Mouse (Mus musculus) cortical plate, adult 2 months (tissue): ENCODE measurements at regions not wholly inside any gene's neighbourhood (a gene's known extent, or its start where the extent isn't known, plus 50 kb on each side); places are given as distances from the start of the nearest gene placed in this dataset.

Experiments used
- H3K27ac ChIP-seq: fragments of 200-500 bp; 2 replicates; pipeline ENCODE4 v1.5.1; 2012; ENCODE audit warnings: low read length, control low read depth, inconsistent platforms; ENCODE audit not compliant: insufficient read depth
- H3K4me1 ChIP-seq: fragments of 200-500 bp; 2 replicates; pipeline ENCODE4 v1.6.1; 2011; ENCODE audit warnings: low read length; ENCODE audit not compliant: control insufficient read depth, insufficient read depth
- H3K4me3 ChIP-seq: fragments of 200-500 bp; 2 replicates; pipeline ENCODE4 v1.5.1; 2011; ENCODE audit warnings: mild to moderate bottlenecking, low read length, control low read depth; ENCODE audit not compliant: insufficient read depth
- CTCF ChIP-seq: fragments of 200-500 bp; IDR thresholded peaks from 2 replicates; pipeline ENCODE4 v1.5.1; 2011; ENCODE audit warnings: mild to moderate bottlenecking, control low read depth, low read length; ENCODE audit not compliant: insufficient read depth; ENCODE audit errors: extremely low read depth
- POLR2A ChIP-seq: fragments of 200-500 bp; IDR thresholded peaks from 2 replicates; pipeline ENCODE4 v1.6.1; 2011; ENCODE audit warnings: mild to moderate bottlenecking, low read length, control low read depth; ENCODE audit not compliant: insufficient read depth; ENCODE audit errors: extremely low read depth

DNA sequence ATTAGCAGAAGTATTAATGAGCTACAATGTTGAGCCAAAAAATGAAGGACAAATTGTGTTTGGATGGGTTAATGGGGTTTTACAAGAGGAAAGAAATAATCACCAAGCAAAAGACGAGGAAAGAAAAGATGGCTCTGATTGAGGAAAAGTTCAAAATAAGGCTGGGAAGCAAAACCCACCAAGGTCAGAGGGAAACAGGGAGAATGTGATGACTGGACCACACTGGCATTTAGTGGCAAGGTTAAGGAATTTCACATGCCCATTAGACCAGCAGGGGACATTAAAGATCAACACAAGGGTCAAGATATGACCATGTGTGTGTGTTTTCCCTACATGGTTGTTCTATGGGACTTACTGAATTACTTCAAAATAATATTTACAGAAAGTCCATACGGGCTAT, 734.7 kb downstream of the Ntrk3 start:
- Histone ChIP-seq H3K4me3 (no peak overlapping the region), H3K27ac (no peak overlapping the region), H3K4me1 (no peaks in the 10 kb centered on the region)
- no peak for TF ChIP-seq CTCF
- TF ChIP-seq POLR2A = no peak

DNA sequence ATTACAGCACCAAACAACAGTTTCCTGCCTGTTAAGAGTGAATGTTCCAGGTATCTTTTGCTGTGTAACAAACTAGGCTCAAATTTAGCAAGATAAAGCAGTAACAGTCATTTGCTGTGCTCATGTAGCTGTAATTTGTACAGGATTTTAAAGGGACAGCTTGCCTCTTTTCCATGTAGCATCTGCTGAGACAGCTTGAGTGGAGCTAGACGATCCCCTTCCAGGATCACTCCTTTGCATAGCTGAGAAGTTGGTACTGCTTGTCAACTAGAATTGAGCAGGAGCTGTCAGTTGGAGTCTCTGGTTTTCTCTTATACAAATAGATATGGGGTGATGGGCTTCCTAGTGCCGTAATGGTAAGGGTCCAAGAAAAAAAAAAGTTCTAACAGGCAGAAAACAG, 744.0 kb downstream of the Ntrk3 start:
- Histone ChIP-seq H3K4me1 (no peaks in the 10 kb centered on the region), H3K27ac (no peak overlapping the region), H3K4me3 (no peak overlapping the region)
- TF ChIP-seq POLR2A (no peak), CTCF (no peak)

DNA sequence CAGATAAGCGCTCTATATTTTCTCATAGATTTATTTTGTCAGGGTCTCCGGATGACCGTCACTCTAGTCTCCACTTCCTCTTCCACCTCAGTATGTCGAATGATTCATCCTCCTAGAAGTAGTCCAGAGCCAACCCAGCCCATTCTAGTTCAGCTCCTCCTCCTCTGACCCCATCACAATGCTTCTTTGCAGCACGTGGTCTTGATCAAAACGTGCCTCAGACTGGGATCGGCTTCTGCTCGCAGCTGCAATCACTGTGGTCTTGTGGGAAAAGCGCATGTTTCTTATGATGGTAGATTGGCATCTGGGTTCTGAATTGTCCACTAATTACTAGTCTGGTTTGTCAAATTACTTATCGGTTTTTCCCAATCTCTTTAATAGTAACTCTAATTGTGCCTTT, 747.7 kb downstream of the Ntrk3 start:
- Histone ChIP-seq H3K4me1 (no peaks in the 10 kb centered on the region), H3K27ac (no peak overlapping the region), H3K4me3 (no peak overlapping the region)
- TF ChIP-seq CTCF (no peak), POLR2A (no peak)

DNA sequence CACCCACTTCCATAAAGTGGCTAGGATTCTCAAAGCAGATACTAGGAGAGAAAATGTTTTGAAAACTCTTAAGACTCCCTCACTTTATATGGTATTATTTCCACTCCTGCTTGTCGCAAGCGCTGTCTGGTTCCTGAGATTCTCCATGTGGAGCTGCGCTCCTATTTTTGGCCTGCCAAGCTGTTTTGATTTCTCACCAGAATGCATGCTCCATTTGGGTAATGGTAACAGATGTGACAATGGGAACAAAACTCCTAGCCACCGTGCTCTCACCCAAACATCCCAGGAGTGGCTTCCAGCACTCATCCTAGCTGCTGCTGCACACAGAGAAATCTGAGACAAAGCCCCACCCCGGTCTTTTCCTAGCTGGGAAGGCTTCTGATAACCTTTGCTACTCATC, 749.6 kb downstream of the Ntrk3 start:
- no peak overlapping the region for H3K4me3 ChIP-seq
- no peak overlapping the region for H3K27ac ChIP-seq
- H3K4me1 ChIP-seq = no peaks in the 10 kb centered on the region
- no peak for TF ChIP-seq CTCF
- TF ChIP-seq POLR2A = no peak

DNA sequence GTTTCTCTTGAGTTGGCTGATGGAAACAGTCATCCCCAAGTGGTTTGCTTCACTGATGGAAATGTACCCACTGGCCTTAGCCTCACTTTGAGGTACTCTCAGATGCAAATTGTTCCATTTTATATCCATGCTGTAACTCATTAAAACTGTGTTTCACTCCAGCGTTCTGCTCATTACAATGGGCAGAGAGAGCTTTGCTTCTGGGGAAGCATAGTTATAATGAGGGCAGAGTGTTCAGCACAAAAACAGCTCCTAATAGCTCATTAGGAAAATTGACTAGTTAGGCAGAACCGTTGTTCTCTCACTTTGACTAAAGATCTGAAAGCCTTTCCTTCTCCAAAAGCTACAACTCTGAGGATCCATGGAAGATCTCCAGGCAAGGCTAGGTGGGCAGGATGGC, 771.2 kb downstream of the Ntrk3 start:
- Histone ChIP-seq H3K4me1 (no peaks in the 10 kb centered on the region), H3K4me3 (no peak overlapping the region), H3K27ac (no peak overlapping the region)
- TF ChIP-seq POLR2A (no peak), CTCF (no peak)

DNA sequence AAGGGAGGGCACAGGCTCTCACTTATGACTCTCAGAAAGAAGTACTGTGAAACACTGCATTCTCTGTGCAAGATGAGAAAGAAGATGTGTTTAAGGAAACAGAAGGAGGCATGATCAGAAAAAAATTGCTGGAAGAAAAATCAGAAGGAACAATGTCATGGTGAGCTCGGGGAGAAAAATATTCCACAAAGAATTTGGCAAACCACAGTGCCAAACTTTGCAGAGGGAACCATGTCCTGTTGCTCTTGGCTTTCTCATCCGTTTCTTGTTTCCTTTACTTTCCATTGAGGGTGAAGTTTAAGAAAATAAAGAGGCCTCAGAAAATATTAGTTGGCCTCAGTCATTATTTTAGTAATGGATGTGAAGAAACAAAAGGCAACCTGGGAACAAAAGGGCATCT, 804.4 kb downstream of the Ntrk3 start:
- no peak overlapping the region for H3K4me3 ChIP-seq

DNA sequence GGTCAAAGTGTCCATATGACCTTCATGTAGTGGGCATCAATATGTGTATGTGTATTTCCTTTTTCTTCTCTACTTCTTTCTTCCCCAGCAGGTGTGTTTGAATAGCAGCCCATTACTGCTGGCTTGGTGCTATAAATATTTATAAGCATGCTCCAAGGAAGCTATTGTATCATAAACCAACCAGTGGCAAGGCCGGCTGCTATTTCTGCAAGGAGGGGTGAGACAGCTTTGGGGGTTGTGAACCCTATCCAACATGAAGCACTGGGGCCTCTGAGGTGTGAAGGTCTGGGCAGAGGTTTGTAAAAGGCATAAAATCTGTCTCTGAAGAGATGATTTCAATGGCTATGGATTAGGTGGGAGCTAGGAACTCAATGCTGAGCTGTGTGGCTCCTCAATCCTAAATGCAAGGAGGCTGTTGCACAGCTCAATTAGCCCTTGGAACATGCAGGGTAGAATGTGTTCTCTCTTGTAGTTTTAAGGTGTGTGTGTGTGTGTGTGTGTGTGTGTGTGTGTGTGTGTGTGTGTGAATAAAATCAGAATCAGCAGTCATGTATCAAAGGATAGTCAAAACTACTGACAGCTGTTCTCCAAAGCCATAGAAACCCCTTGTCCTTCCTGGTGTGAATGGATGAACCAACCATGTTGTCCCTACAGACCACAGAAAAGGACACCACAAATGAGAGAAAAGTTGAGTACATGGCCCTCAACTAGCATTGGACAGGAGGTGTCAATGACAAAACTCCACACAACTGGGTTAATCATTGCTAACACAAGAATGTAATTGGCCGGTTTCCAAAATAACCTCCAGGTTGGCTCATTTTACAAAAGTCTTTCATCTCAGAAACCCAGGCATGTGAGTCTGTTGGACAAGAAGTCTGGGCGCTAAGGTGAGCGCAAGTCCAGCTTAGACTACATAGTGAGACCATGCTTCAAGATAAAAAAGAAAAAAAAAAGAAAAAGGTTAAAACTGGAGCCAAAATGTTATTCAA, 809.0 kb downstream of the Ntrk3 start:
- H3K27ac ChIP-seq = no peak overlapping the region
- no peaks in the 10 kb centered on the region for H3K4me1 ChIP-seq
- TF ChIP-seq POLR2A (no peak), CTCF (no peak)
- no peak overlapping the region for H3K4me3 ChIP-seq

More for the DNA sequence above, 804.4 kb downstream of the Ntrk3 start:
- TF ChIP-seq POLR2A = no peak
- TF ChIP-seq CTCF = no peak
- no peak overlapping the region for H3K27ac ChIP-seq
- H3K4me1 ChIP-seq = no peaks in the 10 kb centered on the region

DNA sequence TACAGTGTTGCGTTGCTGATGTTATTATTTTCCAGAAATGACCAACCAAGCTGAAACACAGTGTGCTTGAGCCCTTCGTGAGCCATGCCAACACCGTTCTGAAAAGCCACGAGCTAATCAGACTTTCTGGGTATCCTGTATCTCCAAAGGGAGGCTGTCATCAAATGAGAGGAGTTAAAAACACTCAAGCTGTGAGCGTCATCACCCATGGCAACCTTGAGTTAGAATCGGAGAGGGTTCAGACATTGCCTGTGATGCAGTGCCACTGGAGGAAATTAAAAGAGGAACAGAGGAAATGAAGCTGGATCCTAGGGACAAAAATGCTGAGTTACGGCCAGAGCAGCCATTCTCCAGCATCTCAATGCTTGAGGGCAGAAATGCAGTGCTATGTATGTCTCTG, 838.6 kb downstream of the Ntrk3 start:
- no peak overlapping the region for H3K4me3 ChIP-seq
- no peak overlapping the region for H3K27ac ChIP-seq
- no peaks in the 10 kb centered on the region; the same call in 1 of the 2 replicates for H3K4me1 ChIP-seq
- no peak for TF ChIP-seq POLR2A
- TF ChIP-seq CTCF = no peak

DNA sequence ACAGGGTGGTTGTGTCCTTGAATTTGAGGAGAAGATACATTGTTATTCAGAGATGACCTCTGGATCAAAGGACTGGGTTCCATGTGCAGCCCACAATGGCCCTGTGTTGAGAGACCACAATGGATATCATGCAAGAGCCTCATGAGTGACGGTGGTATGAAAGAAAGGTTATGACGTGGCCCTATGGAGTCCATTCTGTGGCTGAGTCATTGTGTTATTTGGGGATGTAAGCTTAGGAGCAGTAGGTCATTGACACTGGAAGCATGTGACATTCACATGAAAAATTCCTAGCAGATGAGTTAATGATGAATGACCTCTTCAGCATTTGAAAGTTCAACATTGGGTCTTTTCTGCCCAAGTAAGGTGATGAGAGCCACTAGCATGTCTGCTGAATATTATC, 849.3 kb downstream of the Ntrk3 start:
- H3K27ac ChIP-seq = no peak overlapping the region
- H3K4me3 ChIP-seq = no peak overlapping the region
- TF ChIP-seq POLR2A = no peak
- no peak for TF ChIP-seq CTCF
- H3K4me1 ChIP-seq = no peaks in the 10 kb centered on the region
